Mouse (Mus musculus): ENCODE measurements at regions not wholly inside any gene's neighbourhood (a gene's known extent, or its start where the extent isn't known, plus 50 kb on each side); places are given as distances from the start of the nearest gene placed in this dataset.

DNA sequence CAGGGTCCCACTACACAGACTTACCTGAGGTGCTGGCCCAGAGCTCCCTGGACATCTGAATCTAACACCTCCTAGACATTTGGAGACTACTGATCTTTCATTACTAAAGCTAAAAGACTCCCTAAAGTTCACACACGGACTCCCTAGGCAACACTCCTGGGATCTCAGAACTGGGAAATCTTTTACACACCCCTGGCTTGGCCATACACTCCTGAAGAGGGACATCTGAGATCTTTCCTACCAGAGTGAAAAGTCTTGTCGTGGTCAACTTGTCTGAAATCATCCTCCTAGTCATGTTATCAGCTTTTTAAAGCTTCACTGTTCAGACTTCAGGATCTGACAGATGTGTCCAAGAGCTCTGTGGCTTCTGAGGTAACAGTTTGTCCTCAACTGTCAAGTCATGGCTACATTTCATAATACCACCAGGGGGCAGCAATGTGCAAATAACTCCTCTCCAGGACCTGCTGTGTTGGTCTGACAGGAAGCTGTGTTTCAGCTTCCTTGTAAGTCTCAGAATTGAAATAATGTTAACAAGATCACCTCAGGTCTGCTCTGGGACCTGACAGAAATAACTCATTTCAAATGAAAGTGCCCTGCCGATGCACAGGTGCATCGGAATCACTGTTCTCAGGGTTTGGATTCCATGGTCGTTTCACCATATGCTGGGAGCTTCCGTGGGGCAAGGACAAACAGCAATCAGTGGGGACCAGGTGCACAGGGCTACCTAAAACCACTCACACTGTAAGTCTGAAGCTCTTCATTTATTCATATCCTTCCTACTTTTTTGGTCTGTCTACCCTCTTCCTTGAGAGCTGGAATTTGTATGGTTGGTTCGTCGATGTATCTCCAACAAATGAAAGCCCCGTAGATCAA is 92.3 kb upstream of the C1qtnf7 start:
- peak; percentile 53 for DNase-seq (ENCODE audit: low spot score)

DNA sequence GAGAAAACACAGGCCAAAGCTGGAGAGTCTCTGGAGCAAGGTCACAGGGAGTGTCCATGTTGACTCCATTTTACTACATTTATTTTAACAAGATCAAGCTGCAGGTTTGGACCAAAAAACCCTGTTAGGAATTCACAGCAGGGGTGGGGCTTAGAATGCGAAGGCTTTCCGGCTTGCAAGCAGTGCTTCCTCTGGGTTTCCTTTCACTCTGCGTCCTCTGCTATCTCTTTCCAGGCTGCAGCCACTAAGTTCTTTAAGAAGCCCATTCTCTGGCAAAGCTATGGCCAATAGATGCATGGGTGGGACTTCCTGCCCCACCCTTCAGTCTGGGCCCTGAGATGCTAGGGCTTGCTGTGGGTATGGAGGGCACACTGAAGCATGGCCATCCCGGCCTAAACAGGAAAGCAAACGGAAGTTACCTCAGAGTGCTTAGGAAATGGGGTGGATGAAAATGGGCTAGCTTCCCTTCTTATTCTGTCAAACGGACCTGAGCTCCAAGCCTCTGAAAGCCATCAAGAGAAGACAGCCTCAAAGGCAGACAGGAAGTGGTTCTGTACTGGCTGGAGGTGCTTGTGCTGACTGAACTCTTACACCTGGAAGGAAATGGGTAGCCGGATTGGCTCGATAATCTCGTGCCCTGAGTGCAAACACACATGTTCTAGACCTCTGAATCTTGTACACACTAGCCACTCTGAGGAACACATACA is 90.6 kb upstream of the C1qtnf7 start:
- DNase-seq (ENCODE audit: low spot score) = no peak

DNA sequence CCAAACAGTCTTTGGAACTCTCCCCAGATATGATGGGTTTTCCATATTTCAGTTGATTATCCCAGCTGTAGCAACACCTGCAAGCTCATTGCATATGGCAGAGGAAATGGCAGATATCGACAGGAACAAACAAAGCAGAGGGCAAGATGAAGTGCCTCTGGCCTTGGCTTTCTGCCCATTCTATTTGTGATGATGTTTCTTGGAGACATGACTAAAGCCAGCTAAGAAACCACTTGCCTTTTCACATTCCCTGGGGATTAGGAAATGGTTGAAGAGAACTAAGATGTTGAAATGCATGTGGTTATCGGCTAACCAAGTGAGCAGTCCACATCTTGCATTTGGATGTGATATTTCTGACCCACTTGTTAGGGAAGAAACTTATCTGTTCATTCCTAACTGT is 82.0 kb upstream of the C1qtnf7 start:
- DNase-seq (ENCODE audit: low spot score) = no peak

DNA sequence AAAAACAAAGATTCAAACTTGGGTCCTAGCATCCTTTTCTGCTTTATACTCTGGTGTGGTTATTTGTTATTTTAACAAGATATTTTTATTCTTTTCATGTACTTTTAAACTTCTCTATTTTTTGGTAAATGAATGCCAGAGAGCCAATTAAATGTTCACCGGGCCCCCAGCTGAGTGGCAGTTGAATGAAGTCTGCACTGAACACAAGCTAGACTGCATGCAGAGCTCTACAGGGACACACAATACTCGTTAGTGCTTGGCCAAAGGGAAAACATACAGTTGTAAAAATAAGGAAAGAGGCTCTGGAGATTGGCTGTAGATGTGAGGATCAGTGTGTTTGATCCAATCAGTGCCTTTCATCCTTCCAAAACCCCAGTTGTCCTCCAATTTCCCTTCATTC is 76.1 kb upstream of the C1qtnf7 start:
- no peak for DNase-seq (ENCODE audit: low spot score)

DNA sequence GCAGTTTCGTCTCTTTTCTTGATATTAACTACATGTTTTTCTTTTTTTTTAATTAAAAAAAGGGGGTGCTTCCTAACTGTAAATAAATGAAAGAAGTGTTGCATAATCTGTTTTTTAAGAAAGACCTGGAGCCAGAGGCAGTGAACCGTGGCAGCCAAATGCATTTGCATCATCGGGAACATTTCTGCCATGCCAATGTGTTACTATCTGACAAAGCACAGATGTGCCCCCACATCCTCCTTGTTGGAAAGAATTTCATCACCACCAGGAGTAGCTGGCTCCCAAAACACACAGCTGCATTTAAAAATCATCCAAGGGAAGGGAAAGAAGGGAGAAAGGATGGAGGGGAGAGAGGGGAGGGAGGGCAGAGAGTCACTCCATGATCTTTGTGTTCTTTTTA is 74.0 kb upstream of the C1qtnf7 start:
- no peak for DNase-seq (ENCODE audit: low spot score)

DNA sequence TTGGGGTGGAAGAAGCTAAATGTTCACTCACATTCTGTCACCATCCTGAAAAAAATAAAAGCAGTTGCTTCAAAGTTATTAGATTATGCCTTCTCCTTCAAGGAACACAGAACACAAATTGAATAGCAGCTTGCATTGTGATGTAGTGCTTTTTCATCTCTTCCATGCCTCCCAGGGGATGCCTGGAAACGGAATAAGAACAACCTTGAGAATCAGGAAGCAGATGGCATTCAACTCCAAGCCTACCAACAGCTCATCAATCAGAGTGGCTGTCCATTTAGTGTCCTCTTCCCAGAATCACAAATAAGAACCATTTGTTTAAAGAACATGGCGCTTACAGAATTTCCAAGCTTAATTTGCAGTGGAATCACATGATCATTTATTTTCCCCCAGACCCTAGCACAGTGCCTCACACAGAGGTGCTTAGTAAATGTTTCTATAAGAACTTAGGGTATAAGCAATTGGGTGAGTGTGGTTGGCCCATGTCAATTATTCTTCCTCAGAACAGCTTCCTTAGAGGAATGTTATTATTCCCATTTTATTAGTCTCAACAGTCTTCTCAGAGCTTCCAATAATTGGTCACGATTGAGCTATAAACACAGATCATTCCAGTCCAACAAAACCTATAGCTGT is 70.6 kb upstream of the C1qtnf7 start:
- no peak for DNase-seq (ENCODE audit: low spot score)

DNA sequence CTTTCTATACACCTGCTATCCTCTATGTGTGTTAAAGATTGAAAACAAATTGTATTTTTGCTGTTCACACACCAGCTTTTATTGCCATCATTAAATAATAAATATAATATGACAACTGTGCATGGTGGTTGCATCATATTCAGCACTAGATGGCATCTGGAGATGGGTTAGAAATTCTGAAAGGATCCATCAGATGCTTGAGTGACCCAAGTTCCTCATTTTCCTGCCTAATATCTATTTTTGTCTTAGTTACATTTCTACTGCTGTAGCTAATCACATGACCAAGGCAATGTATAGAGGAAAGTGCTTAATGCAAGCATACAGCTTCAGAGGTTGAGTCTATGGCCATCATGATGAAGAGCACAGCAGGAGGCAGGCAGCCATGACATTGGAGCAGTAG is 69.7 kb upstream of the C1qtnf7 start:
- no peak for DNase-seq (ENCODE audit: low spot score)

DNA sequence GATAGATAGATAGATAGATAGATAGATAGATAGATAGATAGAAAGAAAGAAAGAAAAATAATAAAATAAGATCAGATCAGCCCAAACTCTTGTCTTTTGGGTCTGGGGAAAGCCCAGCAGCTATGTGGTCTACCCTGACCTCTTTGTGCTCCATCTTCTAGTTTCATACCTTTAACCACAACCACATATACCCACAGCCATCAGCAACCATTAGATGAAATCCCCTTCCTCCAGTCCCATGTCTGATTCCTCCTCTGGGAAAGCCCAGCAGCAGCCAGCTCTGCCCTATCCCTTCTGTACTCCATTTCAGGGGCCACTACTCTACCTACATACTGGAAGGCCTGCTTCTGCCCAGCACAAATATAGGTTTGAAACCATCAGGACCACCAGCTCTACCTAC is 69.0 kb upstream of the C1qtnf7 start:
- DNase-seq (ENCODE audit: low spot score) = no peak

DNA sequence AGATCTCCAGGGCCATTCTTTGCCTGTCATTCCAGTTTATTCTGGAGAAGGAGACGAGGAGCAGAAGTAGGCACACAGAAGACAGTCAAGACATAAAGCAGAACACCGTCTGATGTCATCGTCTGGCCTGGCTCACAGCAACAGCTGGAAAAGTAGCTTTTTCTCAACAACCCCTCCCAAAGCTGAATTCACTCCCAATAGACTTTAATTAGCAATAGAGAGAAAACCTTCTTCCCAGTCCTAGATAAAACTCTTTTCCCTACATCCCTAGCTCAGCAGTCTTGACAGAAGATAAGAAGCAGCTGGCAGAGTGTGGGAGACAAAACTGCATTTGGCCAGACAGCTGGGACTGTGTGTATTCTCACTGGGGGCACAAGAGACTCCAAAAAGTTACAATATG is 59.3 kb upstream of the C1qtnf7 start:
- peak; percentile 34 for DNase-seq (ENCODE audit: low spot score)

DNA sequence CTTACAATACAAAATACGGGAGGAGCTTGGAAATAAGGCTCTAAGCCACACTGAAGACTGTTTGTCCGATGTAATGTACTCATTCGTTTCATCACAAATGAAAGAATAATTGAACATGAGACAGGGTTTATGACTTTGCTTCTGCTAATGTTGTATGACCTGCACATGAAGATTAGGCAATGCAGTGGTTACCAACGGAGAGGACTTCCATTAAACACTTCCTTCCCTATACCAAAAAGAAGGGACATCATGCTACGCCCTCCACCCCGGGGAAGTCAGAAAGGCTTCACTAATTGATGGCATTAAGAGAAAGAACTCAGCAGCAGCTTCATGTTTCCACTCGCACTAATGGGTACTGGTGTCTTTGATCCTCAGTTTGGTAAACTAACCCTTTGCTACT is 57.6 kb upstream of the C1qtnf7 start:
- DNase-seq (ENCODE audit: low spot score) = no peak

DNA sequence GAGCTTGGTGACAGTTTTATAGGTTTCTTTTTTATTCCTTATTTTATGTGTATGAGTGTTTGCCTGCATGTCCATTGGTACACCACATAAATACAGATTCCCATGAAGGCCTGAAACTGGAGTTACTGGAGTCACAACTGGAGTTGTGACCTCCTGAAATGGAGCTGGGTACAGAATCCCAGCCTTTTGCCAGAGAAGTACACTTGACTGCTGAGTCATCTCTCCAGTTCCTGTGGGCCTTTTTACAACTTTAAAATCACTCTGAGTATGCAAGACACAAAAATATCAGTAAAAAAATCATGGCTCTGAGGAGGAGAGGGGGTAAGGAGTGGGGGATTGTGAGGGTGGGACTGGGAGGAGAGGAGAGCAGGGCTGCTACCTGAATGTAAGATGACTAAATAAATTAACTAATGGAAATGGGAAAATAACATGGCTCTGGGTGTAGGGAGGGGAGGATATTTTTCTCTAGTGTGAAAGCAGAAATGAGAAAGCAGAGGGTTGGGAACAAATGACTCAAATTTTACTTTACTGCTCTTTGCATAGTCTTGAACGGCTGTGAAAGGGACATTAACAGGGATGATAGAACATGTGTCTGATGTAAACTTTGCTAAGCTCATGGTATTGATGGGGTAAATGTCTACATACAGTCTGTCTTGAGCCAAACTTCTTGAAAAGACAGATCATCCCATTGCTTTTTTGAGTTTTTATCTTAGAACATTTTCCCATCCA is 53.2 kb upstream of the C1qtnf7 start:
- no peak for DNase-seq (ENCODE audit: low spot score)
